Mouse (Mus musculus) adrenal gland, adult 18-20 months (tissue): ENCODE measurements around the gene Celf5. TPM values are rescaled to one million over a fixed set of nuclear protein-coding genes. Genes with fewer than 3 reads are reported as not detected.

Experiments
- DNase-seq, 2 experiments: peaks; one replicate each; pipeline ENCODE4 v3.0.0; 2021 to 2022; ENCODE audit warnings: low spot score in 2 of 2
- long read RNA-seq, 2 experiments: library from polyadenylated mRNA; stranded (forward); transcript quantifications; one replicate each; pipeline ENCODE4 v2.0.0; 2021
- total RNA-seq, 2 experiments: library from RNA; stranded (reverse); gene quantifications; 1 replicate in 1 of 2; 2 replicates in 1 of 2; pipeline ENCODE4 v1.2.3; 2021

Celf5 gene
- total RNA-seq: under 1 TPM; 0.42 to 0.50 TPM
- long read RNA-seq, experiment 1: 0 reads
- long read RNA-seq, experiment 2, partial matches to known transcripts: 1 of 1 reads
- long read RNA-seq, experiment 2, other reads (novel, unspliced or antisense): 0 of 1 reads

GRCm38 (mm10) chr10:81482533-81482889, at the start of gene Celf5:
Celf5 (minus strand) TSS chr10:81482709.
- peak; percentile 67 to 73 for DNase-seq

- peak; percentile 89 to 95 for DNase-seq
Measured at GRCm38 (mm10) chr10:81526779-81527178, 44.3 kb upstream of the Celf5 start.

GRCm38 (mm10) chr10:81525017-81525694, 42.6 kb upstream of the Celf5 start:
- DNase-seq: no peak

- no peak for DNase-seq
Measured at GRCm38 (mm10) chr10:81524051-81524605, 41.6 kb upstream of the Celf5 start, which contains the start of gene Gna15. Gna15 (minus strand) TSS chr10:81524225.

GRCm38 (mm10) chr10:81523570-81523969, 41.1 kb upstream of the Celf5 start:
- DNase-seq: no peak

GRCm38 (mm10) chr10:81523142-81523541, 40.6 kb upstream of the Celf5 start:
- no peak for DNase-seq

GRCm38 (mm10) chr10:81519978-81520365, 37.5 kb upstream of the Celf5 start:
- no peak for DNase-seq

- DNase-seq: no peak
Measured at GRCm38 (mm10) chr10:81519227-81519977, 36.9 kb upstream of the Celf5 start.

- DNase-seq: peak; percentile 72 to 76
Measured at GRCm38 (mm10) chr10:81518546-81518945, 36.0 kb upstream of the Celf5 start.

- no peak for DNase-seq
Measured at GRCm38 (mm10) chr10:81517227-81517626, 34.7 kb upstream of the Celf5 start.

GRCm38 (mm10) chr10:81513798-81514197, 31.3 kb upstream of the Celf5 start:
- no peak for DNase-seq

GRCm38 (mm10) chr10:81510246-81510810, 27.8 kb upstream of the Celf5 start:
- DNase-seq: no peak

GRCm38 (mm10) chr10:81507691-81508489, 25.4 kb upstream of the Celf5 start:
- DNase-seq: no peak

GRCm38 (mm10) chr10:81507095-81507494, 24.6 kb upstream of the Celf5 start:
- DNase-seq: no peak

- no peak for DNase-seq
Measured at GRCm38 (mm10) chr10:81505016-81505664, 22.6 kb upstream of the Celf5 start.

- peak; percentile 96 to 97 for DNase-seq
Measured at GRCm38 (mm10) chr10:81502658-81503057, 20.1 kb upstream of the Celf5 start.

- DNase-seq: no peak
Measured at GRCm38 (mm10) chr10:81501863-81502262, 19.4 kb upstream of the Celf5 start.

- DNase-seq: no peak
Measured at GRCm38 (mm10) chr10:81500032-81500431, 17.5 kb upstream of the Celf5 start, which contains the start of gene S1pr4. S1pr4 (minus strand) TSS chr10:81500132.

GRCm38 (mm10) chr10:81499250-81499901, 16.9 kb upstream of the Celf5 start:
- no peak for DNase-seq
